In genomic region chr8:121827726-121828125, GRCm38 (mm10) we compare ENCODE assay signal across 12 mouse cellular contexts. TPM values are rescaled to one million over a fixed set of nuclear protein-coding genes. Genes with fewer than 3 reads are reported as not detected.
A peak's percentile ranks its signal among the peaks of the same experiment; 100 is the strongest.
DNase-seq lines count a peak whose midpoint lies in the region; ATAC-seq and TF ChIP-seq lines count a peak whose summit lies in the region.
"Had no signal": no experiment of that assay in that cellular context is flagged by ENCODE, and none has a peak within 500 bp of the region (broad histone marks: within the 10 kb centered on the region; RNA-seq: fewer than 3 reads in every experiment).

No protein-coding gene starts in this region.

- no peaks in the 10 kb centered on the region for H3K36me3 ChIP-seq in heart, adult 2 months (ENCODE audit: control insufficient read depth, insufficient read depth, low read length)
- no peaks in the 10 kb centered on the region for H3K36me3 ChIP-seq in megakaryocyte, embryonic 14.5 days (replicated peaks; ENCODE audit: low read length)
- no peaks in the 10 kb centered on the region for H3K36me3 ChIP-seq in liver, embryonic 13.5 days
- H3K36me3 ChIP-seq: embryonic facial prominence, embryonic 15.5 days had no signal

- no peak overlapping the region for H3K9ac ChIP-seq in heart, adult 2 months (ENCODE audit: low read depth, low read length)
- no peak overlapping the region for H3K9ac ChIP-seq in liver, embryonic 13.5 days

- no peak for TF ChIP-seq CTCF in heart, adult 2 months (IDR thresholded peaks at IDR 0.05)
- no peak for TF ChIP-seq CTCF in bone marrow macrophage, adult 2 months (IDR thresholded peaks at IDR 0.05; ENCODE audit: low read depth, low read length)

- H3K27me3 ChIP-seq in heart, adult 2 months (ENCODE audit: control insufficient read depth, insufficient read depth, low read length), result no peaks in the 10 kb centered on the region
- no peaks in the 10 kb centered on the region for H3K27me3 ChIP-seq in megakaryocyte, embryonic 14.5 days (replicated peaks)
- peaks cover 2% of the 10 kb centered on the region; the same call in 1 of the 2 replicates for H3K27me3 ChIP-seq in liver, embryonic 13.5 days
- H3K27me3 ChIP-seq: embryonic facial prominence, embryonic 15.5 days had no signal

- intact Hi-C loops in heart, adult 2 months (cut with DNase I), result no loop called here

- DNase-seq in heart, adult 11 months, result peak; percentile 67
- DNase-seq in heart, adult 2 months, result no peak
- no peak for DNase-seq in liver, embryonic 13.5 days
- DNase-seq in adrenal gland, postnatal 25 days, result no peak
- DNase-seq: lung, postnatal 14 days; thymus, adult 2 months had no signal

- TF ChIP-seq EP300 in heart, adult 2 months (IDR thresholded peaks at IDR 0.05; ENCODE audit: insufficient read depth, low read depth, low read length), result no peak

- no peaks in the 10 kb centered on the region for H3K79me2 ChIP-seq in heart, adult 2 months (replicated peaks; ENCODE audit: control insufficient read depth, insufficient read depth, low read length)

- peaks cover 2% of the 10 kb centered on the region for H3K4me1 ChIP-seq in heart, adult 2 months (ENCODE audit: control insufficient read depth, insufficient read depth, low read length)
- H3K4me1 ChIP-seq in megakaryocyte, embryonic 14.5 days, result peaks cover 32% of the 10 kb centered on the region
- H3K4me1 ChIP-seq in bone marrow macrophage, adult 2 months (ENCODE audit: control insufficient read depth, insufficient read depth, low read length), result peaks cover 20% of the 10 kb centered on the region
- peaks cover 20% of the 10 kb centered on the region for H3K4me1 ChIP-seq in liver, embryonic 13.5 days (replicated peaks)

- H3K27ac ChIP-seq in heart, adult 2 months, result no peak overlapping the region
- H3K27ac ChIP-seq in bone marrow macrophage, adult 2 months (ENCODE audit: insufficient read depth, low read depth, low read length), result no peak overlapping the region
- H3K27ac ChIP-seq in liver, embryonic 13.5 days, result no peak overlapping the region
- H3K27ac ChIP-seq: embryonic facial prominence, embryonic 15.5 days had no signal

- TF ChIP-seq POLR2A in heart, adult 2 months (IDR thresholded peaks at IDR 0.05; ENCODE audit: insufficient read depth, low read depth, low read length), result no peak
- TF ChIP-seq POLR2A in bone marrow macrophage, adult 2 months (IDR thresholded peaks at IDR 0.05; ENCODE audit: borderline replicate concordance, low read depth, low read length), result no peak

- peak overlapping the region; percentile 92 for H3K4me2 ChIP-seq in liver, embryonic 13.5 days

- H3K9me3 ChIP-seq in megakaryocyte, embryonic 14.5 days, result no peaks in the 10 kb centered on the region
- H3K9me3 ChIP-seq in liver, embryonic 13.5 days (replicated peaks), result no peaks in the 10 kb centered on the region
- H3K9me3 ChIP-seq: embryonic facial prominence, embryonic 15.5 days had no signal

- 80% methylated on average over 5 of the region's 5 CpGs for whole genome bisulfite sequencing in heart, adult 2 months
- WGBS in liver, embryonic 13.5 days (ENCODE audit: insufficient replicate concordance), result 84% methylated on average over 5 of the region's 5 CpGs

- H3K4me3 ChIP-seq in heart, adult 2 months, result no peak overlapping the region
- peak overlapping the region; percentile 95 for H3K4me3 ChIP-seq in megakaryocyte, embryonic 14.5 days (replicated peaks)
- H3K4me3 ChIP-seq in bone marrow macrophage, adult 2 months (ENCODE audit: insufficient read depth, low read length), result peak overlapping the region; percentile 87; the same call in 1 of the 2 replicates
- H3K4me3 ChIP-seq in liver, embryonic 13.5 days (replicated peaks), result peak overlapping the region; percentile 90; the same call in 1 of the 2 replicates

- ATAC-seq in megakaryocyte, adult 5-6 weeks (ENCODE audit: poor library complexity, severe bottlenecking), result no peak
- no peak for ATAC-seq in liver, embryonic 13.5 days (ENCODE audit: low read depth)
- no peak for ATAC-seq in activated CD4-positive, CD25-positive, alpha-beta regulatory T cell, adult 4 months
- ATAC-seq: intestine, postnatal 0 days had no signal

RNA-seq across cellular contexts. Expression of gene Klhdc4, which starts 1.6 kb away (rescaled TPM):
- 10 to 100 TPM; 11.2 to 12.6 TPM for total RNA-seq in heart, adult 2 months (2021)
- 9.6 and 11.0 TPM in 2 replicates for polyA plus RNA-seq in heart, adult 2 months (2012; rRNA removed)
- 4.1 and 37.8 TPM in 2 replicates for polyA plus RNA-seq in megakaryocyte, embryonic 14.5 days (2012; ENCODE audit: insufficient read depth, low replicate concordance)
- total RNA-seq in megakaryocyte, adult 5-6 weeks (2015), result 12.7 and 17.2 TPM in 2 replicates
- total RNA-seq in megakaryocyte, adult 5-6 weeks (2017), result 38.3 and 43.4 TPM in 2 replicates
- 19.9 and 20.8 TPM in 2 replicates for polyA plus RNA-seq in bone marrow macrophage, adult 2 months (2012; ENCODE audit: insufficient read depth, insufficient read length, missing spikeins)
- polyA plus RNA-seq in liver, embryonic 13.5 days (2015; fragmentation: Nextera tagmentation; extraction: Ambion mirVana), result 27.6 and 29.0 TPM in 2 replicates
- 29.1 and 30.5 TPM in 2 replicates for total RNA-seq in adrenal gland, postnatal 25 days (2021)
- 10 to 100 TPM; 17.7 to 18.6 TPM for polyA plus RNA-seq in activated CD4-positive, CD25-positive, alpha-beta regulatory T cell, adult 4 months (2017; shearing (Covaris generic))
